Mouse (Mus musculus): ENCODE results near the gene Gm10306. TPM values are rescaled to one million over a fixed set of nuclear protein-coding genes. Genes with fewer than 3 reads are reported as not detected.

Gene Gm10306
- polyA plus RNA-seq, 1 experiment: not detected

DNA sequence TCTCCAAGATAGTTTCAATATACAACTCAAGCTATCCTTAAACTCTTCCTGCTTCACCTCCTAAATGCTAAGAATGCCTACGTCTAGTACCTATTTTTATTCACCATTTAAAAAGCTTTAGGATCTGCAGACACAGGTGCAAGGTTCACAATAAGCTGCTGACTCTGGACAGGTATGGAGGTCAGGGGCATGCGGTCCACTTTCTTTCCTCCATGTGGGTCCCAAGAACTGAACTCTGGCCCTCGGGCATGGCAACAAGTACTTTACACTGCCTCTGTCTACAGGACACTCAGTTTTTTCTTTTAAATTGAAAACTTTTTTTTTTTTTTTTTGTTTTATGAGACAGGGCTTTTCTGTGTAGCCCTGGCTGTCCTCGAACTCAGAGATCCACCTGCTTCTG is 16.3 kb downstream of the Gm10306 start:
- TF ChIP-seq POLR2A (IDR thresholded peaks at IDR 0.05; ENCODE audit: low read depth, low read length) (no peak), CTCF (IDR thresholded peaks at IDR 0.05; ENCODE audit: extremely low read depth, insufficient read length, insufficient replicate concordance, low read depth, low read length) (no peak)
- Histone ChIP-seq H3K4me3 (ENCODE audit: low read depth, low read length) (no peak overlapping the region), H3K27ac (ENCODE audit: insufficient read depth, low read depth, low read length) (no peak overlapping the region), H3K36me3 (ENCODE audit: control insufficient read depth, insufficient read depth, low read length) (peaks cover 29% of the 10 kb centered on the region), H3K27me3 (ENCODE audit: control insufficient read depth, insufficient read depth, low read length) (no peaks in the 10 kb centered on the region), H3K4me1 (ENCODE audit: control insufficient read depth, insufficient read depth, insufficient read length, low read length) (no peaks in the 10 kb centered on the region)
- 96% methylated on average over 4 of the region's 4 CpGs for whole genome bisulfite sequencing

DNA sequence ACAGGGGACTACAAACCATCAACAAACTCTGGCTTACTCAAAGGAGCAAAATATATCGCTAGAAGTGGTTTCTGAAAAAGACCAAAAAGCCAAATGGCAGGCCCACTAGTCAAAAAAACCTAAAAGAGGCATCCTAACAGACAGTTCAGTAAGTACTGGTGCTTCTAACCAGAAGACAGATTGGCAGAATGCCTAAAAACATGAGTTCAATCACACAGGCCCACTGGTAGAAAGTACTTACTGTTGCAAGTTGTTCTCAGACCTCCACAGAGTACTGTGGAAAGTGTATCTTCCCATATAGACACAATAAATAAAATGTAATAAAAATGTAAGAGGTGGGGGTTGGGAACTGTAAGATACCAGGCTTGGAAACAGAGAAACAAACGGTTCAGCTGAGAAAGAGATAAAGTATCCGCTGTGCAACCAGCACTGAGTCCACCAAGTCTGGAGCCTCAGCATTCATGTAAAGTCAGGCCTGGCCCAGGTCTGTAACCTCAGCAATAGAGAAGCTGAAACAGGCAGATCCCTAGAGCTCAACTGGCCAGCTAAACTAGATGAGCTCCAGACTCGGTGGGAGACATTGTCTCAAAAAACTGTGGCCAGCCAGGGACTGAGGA is 35.5 kb downstream of the Gm10306 start:
- 57% methylated on average over 4 of the region's 4 CpGs for WGBS
- TF ChIP-seq POLR2A (IDR thresholded peaks at IDR 0.05; ENCODE audit: low read depth, low read length): no peak
- no peak for TF ChIP-seq CTCF (IDR thresholded peaks at IDR 0.05; ENCODE audit: extremely low read depth, insufficient read length, insufficient replicate concordance, low read depth, low read length)
- no peak overlapping the region for H3K4me3 ChIP-seq (ENCODE audit: low read depth, low read length)
- H3K4me1 ChIP-seq (ENCODE audit: control insufficient read depth, insufficient read depth, insufficient read length, low read length): no peaks in the 10 kb centered on the region; the same call in 1 of the 2 replicates
- H3K27me3 ChIP-seq (ENCODE audit: control insufficient read depth, insufficient read depth, low read length): no peaks in the 10 kb centered on the region
- no peaks in the 10 kb centered on the region for H3K36me3 ChIP-seq (ENCODE audit: control insufficient read depth, insufficient read depth, low read length)
- H3K27ac ChIP-seq (ENCODE audit: insufficient read depth, low read depth, low read length): no peak overlapping the region

- no peaks in the 10 kb centered on the region; the same call in 1 of the 2 replicates for H3K4me1 ChIP-seq (ENCODE audit: control insufficient read depth, insufficient read depth, insufficient read length, low read length)
- no peak overlapping the region for H3K4me3 ChIP-seq (ENCODE audit: low read depth, low read length)
- H3K36me3 ChIP-seq (ENCODE audit: control insufficient read depth, insufficient read depth, low read length): no peaks in the 10 kb centered on the region
- no peak overlapping the region for H3K27ac ChIP-seq (ENCODE audit: insufficient read depth, low read depth, low read length)
- H3K27me3 ChIP-seq (ENCODE audit: control insufficient read depth, insufficient read depth, low read length): no peaks in the 10 kb centered on the region
- no peak for TF ChIP-seq CTCF (IDR thresholded peaks at IDR 0.05; ENCODE audit: extremely low read depth, insufficient read length, insufficient replicate concordance, low read depth, low read length)
Observed at GRCm38 (mm10) chr4:94592709-94593108, 36.4 kb downstream of the Gm10306 start.

DNA sequence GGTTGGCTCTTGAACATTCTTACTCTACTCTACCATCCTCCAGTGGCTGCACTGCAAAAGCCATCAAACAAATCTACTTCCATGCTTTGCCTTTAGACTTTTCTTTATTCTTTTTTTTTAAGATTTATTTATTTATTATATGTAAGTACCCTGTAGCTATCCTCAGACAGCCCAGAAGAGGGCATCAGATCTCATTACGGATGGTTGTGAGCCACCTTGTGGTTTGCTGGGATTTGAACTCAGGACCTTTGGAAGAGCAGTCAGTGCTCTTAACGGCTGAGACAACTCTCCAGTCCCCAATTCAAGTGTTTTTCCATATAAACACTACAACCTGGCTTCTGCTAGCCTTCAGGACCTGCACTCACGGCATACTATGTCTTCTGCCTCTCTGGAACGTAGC is 45.0 kb downstream of the Gm10306 start:
- 73% methylated on average over 4 of the region's 4 CpGs for WGBS
- no peaks in the 10 kb centered on the region for H3K4me1 ChIP-seq (ENCODE audit: control insufficient read depth, insufficient read depth, insufficient read length, low read length)
- no peaks in the 10 kb centered on the region for H3K36me3 ChIP-seq (ENCODE audit: control insufficient read depth, insufficient read depth, low read length)
- no peak overlapping the region for H3K4me3 ChIP-seq (ENCODE audit: low read depth, low read length)
- no peak overlapping the region for H3K27ac ChIP-seq (ENCODE audit: insufficient read depth, low read depth, low read length)
- no peaks in the 10 kb centered on the region for H3K27me3 ChIP-seq (ENCODE audit: control insufficient read depth, insufficient read depth, low read length)
- no peak for TF ChIP-seq POLR2A (IDR thresholded peaks at IDR 0.05; ENCODE audit: low read depth, low read length)
- TF ChIP-seq CTCF (IDR thresholded peaks at IDR 0.05; ENCODE audit: extremely low read depth, insufficient read length, insufficient replicate concordance, low read depth, low read length): no peak

- peak overlapping the region; percentile 67 for H3K27ac ChIP-seq (ENCODE audit: insufficient read depth, low read depth, low read length)
- WGBS: under 1% methylated on average over 33 of the region's 33 CpGs
- no peak for TF ChIP-seq CTCF (IDR thresholded peaks at IDR 0.05; ENCODE audit: extremely low read depth, insufficient read length, insufficient replicate concordance, low read depth, low read length)
- TF ChIP-seq POLR2A (IDR thresholded peaks at IDR 0.05; ENCODE audit: low read depth, low read length): no peak
- no peaks in the 10 kb centered on the region for H3K36me3 ChIP-seq (ENCODE audit: control insufficient read depth, insufficient read depth, low read length)
- no peaks in the 10 kb centered on the region for H3K27me3 ChIP-seq (ENCODE audit: control insufficient read depth, insufficient read depth, low read length)
- H3K4me3 ChIP-seq (ENCODE audit: low read depth, low read length): peak overlapping the region; percentile 99
- no peaks in the 10 kb centered on the region for H3K4me1 ChIP-seq (ENCODE audit: control insufficient read depth, insufficient read depth, insufficient read length, low read length)
Observed at GRCm38 (mm10) chr4:94602496-94603030, 46.2 kb downstream of the Gm10306 start.

GRCm38 (mm10) chr4:94603031-94603629 is 46.8 kb downstream of the Gm10306 start, which contains the start of gene Plaa:
Plaa (minus strand) TSS chr4:94603244.
- TF ChIP-seq POLR2A (IDR thresholded peaks at IDR 0.05; ENCODE audit: low read depth, low read length): peak; percentile 55; the same call in 1 of the 2 replicates
- no peak for TF ChIP-seq CTCF (IDR thresholded peaks at IDR 0.05; ENCODE audit: extremely low read depth, insufficient read length, insufficient replicate concordance, low read depth, low read length)
- H3K27ac ChIP-seq (ENCODE audit: insufficient read depth, low read depth, low read length): peak within 1 kb of the TSS; percentile 72
- H3K27me3 ChIP-seq (ENCODE audit: control insufficient read depth, insufficient read depth, low read length): no peaks in the 10 kb centered on the region

DNA sequence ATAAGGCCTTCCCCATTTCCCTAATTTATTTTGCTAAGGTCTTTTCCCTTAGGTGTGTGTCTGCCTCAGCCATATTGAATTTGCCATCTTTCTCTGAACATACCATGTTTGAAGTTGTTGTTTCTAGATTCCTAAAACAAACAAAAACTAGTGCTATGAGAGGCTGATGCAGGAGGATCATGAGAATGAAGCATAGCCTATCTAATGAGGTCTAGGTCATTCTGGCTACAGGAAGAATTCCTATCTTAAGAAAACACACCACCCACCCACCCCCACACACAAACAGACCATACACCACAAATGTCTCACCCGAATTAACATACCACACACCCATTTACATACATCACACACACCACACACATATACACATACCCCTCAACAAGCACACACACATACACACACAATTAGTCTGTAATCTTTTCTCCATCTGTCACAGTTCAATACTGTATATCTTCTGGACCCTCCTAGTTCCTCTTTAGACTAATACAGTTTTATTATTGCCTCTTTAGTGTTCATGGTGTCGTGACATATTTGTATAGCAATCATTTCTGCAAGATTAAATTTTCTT is 48.2 kb downstream of the Gm10306 start:
- Histone ChIP-seq H3K27me3 (ENCODE audit: control insufficient read depth, insufficient read depth, low read length) (no peaks in the 10 kb centered on the region), H3K4me1 (ENCODE audit: control insufficient read depth, insufficient read depth, insufficient read length, low read length) (no peaks in the 10 kb centered on the region), H3K27ac (ENCODE audit: insufficient read depth, low read depth, low read length) (no peak overlapping the region), H3K4me3 (ENCODE audit: low read depth, low read length) (no peak overlapping the region), H3K36me3 (ENCODE audit: control insufficient read depth, insufficient read depth, low read length) (no peaks in the 10 kb centered on the region)
- no peak for TF ChIP-seq POLR2A (IDR thresholded peaks at IDR 0.05; ENCODE audit: low read depth, low read length)
- no peak for TF ChIP-seq CTCF (IDR thresholded peaks at IDR 0.05; ENCODE audit: extremely low read depth, insufficient read length, insufficient replicate concordance, low read depth, low read length)
- WGBS: 87% methylated on average over 2 of the region's 2 CpGs

More at GRCm38 (mm10) chr4:94603031-94603629, 46.8 kb downstream of the Gm10306 start, which contains the start of gene Plaa:
- WGBS: under 1% methylated on average over 61 of the region's 61 CpGs
- Histone ChIP-seq H3K4me1 (ENCODE audit: control insufficient read depth, insufficient read depth, insufficient read length, low read length) (no peaks in the 10 kb centered on the region), H3K36me3 (ENCODE audit: control insufficient read depth, insufficient read depth, low read length) (no peaks in the 10 kb centered on the region), H3K4me3 (ENCODE audit: low read depth, low read length) (peak within 1 kb of the TSS; percentile 99)

All from small intestine, adult 2 months (tissue).